8 mouse cellular contexts compared by ENCODE assay signal in the genomic region with DNA sequence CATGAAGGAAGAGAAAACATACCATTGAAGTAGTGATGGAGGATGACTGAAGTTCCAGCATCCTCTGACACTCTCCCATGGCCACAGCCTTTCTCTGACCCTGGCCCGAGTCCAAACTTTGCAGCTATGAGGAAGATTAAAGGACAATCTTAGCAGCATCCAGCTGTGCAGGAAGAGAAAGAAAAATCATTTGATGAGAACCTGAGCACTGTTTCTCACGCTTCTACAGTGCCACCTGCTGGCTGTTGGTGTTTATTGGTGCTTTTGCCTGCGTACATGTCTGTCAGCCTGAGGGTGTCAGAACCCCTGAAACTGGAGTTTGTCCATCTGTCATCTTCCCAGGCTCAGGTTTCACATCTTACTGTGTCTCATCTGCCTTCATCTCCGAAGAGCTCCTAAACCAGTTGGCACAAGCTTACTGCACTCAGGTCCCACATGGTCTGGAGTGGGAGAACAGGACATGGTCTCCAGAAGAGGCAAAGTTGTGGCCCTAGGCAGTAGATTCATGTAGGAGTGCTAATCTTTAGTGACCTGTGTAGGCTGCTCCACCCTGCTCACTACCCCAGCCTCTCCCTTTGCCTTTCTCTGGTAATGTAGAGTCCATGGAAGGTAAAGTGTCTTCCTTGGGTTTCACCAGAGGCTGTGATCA. TPM values are rescaled to one million over a fixed set of nuclear protein-coding genes. Genes with fewer than 3 reads are reported as not detected.
DNase-seq lines count a peak whose midpoint lies in the region; ATAC-seq lines count a peak whose summit lies in the region.

No protein-coding gene starts in this region.

- no peaks in the 10 kb centered on the region for H3K36me3 ChIP-seq in hindbrain, embryonic 11.5 days (ENCODE audit: control insufficient read depth, insufficient read depth, low read length)

- no peaks in the 10 kb centered on the region for H3K27me3 ChIP-seq in hindbrain, embryonic 11.5 days (ENCODE audit: control insufficient read depth, insufficient read depth, low read length)

- no peaks in the 10 kb centered on the region for H3K9me3 ChIP-seq in hindbrain, embryonic 11.5 days (ENCODE audit: control insufficient read depth, low read length)

- peak; percentile 51 for DNase-seq in Muller cell, postnatal 12 days (ENCODE audit: inconsistent ontology term)
- DNase-seq in cerebellum, adult 11-12 months, result peak; percentile 58
- DNase-seq in forelimb bud, embryonic 11.5 days (ENCODE audit: low read depth, low spot score), result peak; percentile 85
- peak; percentile 89 for DNase-seq in hindbrain, embryonic 11.5 days (ENCODE audit: low spot score)
- DNase-seq in layer of hippocampus, adult 9-10 months (ENCODE audit: low spot score), result peak; percentile 85
- peak; percentile 92 for DNase-seq in lung, postnatal 14 days
- peak; percentile 78 for DNase-seq in right cerebral cortex, adult 18-20 months
- peak; percentile 54 for DNase-seq in urinary bladder, adult 2 months (ENCODE audit: low spot score)

- H3K9ac ChIP-seq in hindbrain, embryonic 11.5 days (ENCODE audit: low read depth, low read length), result no peak overlapping the region

- H3K4me1 ChIP-seq in hindbrain, embryonic 11.5 days (replicated peaks; ENCODE audit: control insufficient read depth, insufficient read depth, low read length), result no peaks in the 10 kb centered on the region

- no peak overlapping the region for H3K4me3 ChIP-seq in hindbrain, embryonic 11.5 days (ENCODE audit: low read depth, low read length)

- ATAC-seq in hindbrain, embryonic 11.5 days (ENCODE audit: low FRiP score), result no peak

- WGBS in hindbrain, embryonic 11.5 days, result 7% methylated on average over 4 of the region's 4 CpGs

- no peak overlapping the region for H3K27ac ChIP-seq in hindbrain, embryonic 11.5 days (ENCODE audit: low read depth, low read length)

- no peak overlapping the region for H3K4me2 ChIP-seq in hindbrain, embryonic 11.5 days (replicated peaks; ENCODE audit: low read depth, low read length)

RNA-seq across cellular contexts. Expression of gene Ptchd3, which starts 21.7 kb away (rescaled TPM):
- not detected in 2 replicates for polyA plus RNA-seq in hindbrain, embryonic 11.5 days (2014; fragmentation: Nextera tagmentation; extraction: Ambion mirVana)
- polyA plus RNA-seq in urinary bladder, adult 2 months (2012; rRNA removed), result not detected in 2 replicates
